Mouse (Mus musculus): Measurements from ENCODE around the gene 1700080O16Rik.

GRCm38 (mm10) chrX:51999426-51999825 lies 26.9 kb upstream of the 1700080O16Rik start:
- TF ChIP-seq CTCF (IDR thresholded peaks at IDR 0.05; ENCODE audit: low read depth) = peak; percentile 34
- no peak for TF ChIP-seq EP300 (optimal IDR thresholded peaks at IDR 0.05)

All from stomach, postnatal 0 days (tissue).